Mouse (Mus musculus) urinary bladder, adult 2 months (tissue): Measurements from ENCODE around the gene St6galnac4. TPM values are rescaled to one million over a fixed set of nuclear protein-coding genes. Genes with fewer than 3 reads are reported as not detected.

Experiments used
- DNase-seq: peaks from one replicate; pipeline ENCODE4 v3.0.0; 2022; ENCODE audit warnings: low spot score
- polyA plus RNA-seq: library from polyadenylated mRNA; depleted of rRNA; stranded (reverse); fragments of >200 nt; gene quantifications from 2 replicates; pipeline ENCODE4 v1.2.3, GENCODE M21; 2012

The St6galnac4 gene
- polyA plus RNA-seq, 1 experiment = 13.3 TPM

DNA sequence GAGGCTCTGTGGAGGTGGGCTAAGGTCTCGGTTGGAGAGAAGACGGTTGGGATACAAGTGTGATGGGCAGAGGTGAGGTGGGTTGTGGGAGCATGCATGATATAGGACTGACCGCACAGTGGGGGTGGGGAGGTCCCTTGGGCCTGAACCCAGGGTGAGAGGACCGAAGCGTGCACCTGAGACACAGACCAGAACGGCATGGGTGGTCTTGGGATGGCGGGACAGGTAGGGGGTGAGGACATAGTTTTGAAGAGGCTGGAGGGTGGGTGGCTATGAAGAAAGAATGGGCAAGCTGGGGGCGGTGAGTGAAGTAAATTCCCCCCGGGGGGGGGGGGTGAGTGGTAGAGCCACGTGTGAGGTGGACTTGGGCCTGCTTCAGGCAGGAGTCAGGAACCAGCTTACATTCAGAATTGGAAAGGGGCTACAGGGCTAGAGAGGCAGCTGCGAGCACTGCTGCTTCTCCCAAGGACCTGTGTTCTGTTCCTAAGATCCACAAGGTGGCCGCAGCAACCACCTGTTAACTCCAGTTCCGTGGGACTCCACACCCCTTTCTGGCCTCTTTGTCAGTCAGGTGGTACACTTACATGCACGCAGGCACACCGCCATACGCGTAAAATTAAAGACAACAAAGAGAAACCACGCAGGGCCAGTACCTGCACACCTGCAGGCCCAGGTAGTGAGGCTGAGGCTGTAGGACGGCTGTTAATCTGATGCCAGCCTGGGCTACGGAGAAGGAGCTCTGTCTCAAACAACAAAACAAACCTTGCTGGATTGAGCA, 40.6 kb downstream of the St6galnac4 start:
- no peak for DNase-seq

DNA sequence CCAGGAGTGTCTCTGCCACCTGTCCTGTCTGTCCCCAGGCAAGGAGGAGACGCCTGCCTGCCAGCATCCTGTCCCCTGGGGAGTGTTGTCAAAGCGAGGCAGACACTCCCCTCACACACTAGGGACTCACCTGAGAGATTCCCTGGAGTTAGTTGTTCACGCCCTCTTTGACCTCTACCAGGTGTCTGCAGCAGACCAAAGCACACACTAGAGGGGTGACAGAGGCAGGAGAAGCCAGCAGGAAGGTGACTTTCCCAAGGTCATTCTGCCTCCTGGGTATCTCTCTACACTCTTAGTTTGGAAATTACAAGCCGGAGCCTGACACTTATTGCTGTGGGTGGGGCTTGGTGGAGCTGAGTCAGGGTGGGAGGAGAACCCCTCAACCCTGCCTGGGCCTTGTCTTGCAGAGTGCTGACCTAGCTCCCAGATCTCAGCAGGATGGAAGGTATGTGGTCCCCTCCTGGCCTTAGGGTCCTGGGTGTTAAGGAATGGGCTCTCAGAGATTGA, 41.2 kb downstream of the St6galnac4 start:
- no peak for DNase-seq

DNA sequence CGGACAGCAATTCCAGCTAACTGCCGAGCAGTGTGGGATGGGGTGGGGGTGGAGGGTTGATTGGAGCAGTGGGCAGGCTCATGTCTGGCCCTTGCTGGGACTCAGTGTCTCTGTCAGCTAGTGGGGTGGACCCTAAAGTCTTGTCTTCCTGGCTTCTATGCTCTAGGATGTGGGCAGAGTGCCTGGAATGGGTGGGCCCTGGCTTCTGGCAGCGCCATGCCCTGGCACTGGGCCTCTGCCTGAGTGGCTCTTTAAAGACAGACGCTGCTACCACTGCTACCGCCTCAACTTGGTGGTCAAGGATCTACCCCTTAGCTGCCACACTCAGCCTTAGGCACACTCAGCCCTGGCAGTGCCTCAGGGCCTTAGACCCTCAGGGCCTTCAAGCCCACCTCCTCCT, 41.8 kb downstream of the St6galnac4 start:
- no peak for DNase-seq

DNA sequence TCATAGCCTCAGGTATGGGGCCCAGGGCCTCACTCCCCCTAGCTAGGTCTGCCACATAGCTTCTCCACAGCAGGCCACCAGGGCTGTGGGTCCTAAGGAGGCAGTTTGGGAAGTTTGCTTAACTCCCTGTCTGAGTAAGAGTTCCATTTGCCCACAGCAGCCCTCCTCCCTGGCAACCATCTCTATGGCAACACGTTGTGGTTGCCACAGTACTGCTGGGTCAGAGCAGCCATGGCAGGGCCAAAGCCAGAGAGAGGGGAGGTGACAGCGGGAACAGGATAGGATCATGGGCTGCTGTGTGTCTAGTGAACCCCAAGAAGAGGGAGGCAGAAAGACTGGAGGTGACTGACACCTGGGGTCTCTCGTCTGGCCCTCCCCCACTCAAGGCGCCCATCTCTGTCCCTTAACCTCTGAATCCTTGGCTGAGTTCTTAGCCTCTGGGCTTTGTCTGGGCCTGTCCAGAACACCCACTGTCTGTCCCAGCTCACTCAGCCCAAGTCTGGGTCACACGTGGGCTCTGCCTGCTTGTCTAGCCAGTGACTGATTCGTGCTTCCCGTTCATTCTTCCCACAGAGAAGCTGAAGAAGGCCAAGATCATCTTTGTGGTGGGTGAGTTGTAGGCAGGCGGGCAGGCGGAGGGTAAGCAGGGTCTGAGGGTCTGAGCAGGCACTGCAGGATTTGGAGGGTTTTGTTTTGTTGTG, 42.5 kb downstream of the St6galnac4 start:
- no peak for DNase-seq

DNA sequence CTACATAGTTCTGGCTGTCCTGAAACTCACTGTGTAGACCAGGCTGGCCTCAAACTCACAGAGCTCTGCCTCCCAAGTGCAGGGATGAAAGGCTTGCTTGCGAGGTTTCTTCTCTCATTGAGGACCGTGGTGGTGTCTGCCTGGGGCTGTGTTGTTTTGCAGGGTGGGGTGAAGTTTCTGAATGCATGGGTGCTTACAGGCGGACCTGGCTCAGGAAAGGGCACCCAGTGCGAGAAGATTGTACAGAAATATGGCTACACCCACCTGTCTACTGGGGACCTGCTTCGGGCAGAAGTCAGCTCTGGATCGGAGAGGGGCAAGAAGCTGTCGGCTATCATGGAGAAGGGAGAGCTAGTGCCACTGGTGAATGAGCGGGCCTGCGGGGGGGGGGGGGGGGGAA, 43.1 kb downstream of the St6galnac4 start:
- DNase-seq = no peak

DNA sequence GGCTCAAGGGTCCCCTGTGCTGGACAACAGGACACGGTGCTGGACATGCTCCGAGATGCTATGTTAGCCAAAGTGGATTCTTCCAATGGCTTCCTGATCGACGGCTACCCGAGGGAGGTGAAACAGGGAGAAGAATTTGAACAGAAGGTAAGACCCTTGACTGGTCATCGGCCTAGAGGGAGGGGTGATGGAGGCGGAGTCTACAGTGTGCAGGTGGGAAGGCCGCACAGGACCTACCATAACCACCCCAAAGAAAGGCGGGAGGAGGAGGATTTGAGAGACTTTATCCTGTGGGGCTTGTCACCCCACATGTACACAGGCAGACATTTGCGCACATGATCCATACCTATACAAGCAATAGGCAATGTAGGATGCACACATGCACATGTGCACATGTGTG, 44.2 kb downstream of the St6galnac4 start:
- no peak for DNase-seq

DNA sequence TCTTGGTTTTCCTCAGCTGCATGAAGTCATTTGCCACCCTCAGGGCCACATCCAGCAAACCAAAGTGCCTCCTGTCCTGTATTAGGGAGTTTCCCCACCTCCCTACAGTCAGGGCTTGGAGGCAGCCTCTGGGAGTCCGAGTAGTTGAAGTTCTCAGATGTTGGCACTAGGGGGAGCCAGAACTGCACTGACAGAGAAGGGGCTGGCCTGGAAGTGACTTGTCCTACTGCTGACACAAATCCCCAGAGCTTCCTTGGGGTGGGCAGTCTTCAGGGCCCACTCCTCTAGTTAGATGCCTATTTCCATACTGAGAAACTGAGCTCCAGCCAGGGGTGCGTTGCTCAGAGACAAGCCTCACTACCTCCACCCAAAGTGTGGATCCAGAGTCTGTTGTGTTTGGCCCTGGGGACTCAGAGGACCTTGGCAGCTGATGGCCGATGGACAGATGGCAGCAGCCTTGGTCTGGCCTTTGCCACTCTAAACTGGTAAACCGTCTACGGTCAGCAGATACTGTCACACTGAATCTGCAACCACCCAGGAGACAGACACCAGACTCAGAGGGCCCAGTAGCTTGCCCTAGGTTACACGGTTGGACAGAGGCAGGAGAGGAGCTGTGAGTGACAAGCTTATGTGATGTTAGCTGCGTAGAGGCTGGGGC, 45.0 kb downstream of the St6galnac4 start:
- no peak for DNase-seq

DNA sequence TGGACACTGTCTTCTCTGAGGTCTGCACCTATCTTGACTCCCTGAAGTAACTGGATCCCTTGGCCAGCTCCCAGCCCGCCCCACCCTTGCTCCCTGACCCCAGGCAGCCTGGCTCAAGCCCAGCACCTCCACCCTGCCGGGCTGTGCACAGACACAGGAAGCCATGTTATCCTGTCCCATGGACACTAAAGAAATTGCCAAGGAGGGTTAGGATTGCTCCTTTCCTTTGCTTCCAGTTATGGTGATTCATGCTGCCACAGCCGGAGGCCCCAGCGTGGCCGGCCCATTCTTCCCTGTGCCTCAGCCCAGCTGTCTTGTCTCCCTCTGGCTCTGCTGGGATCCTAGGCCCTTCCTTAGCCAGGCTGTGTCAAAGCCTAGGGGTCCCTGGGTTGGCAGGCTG, 46.8 kb downstream of the St6galnac4 start:
- no peak for DNase-seq

DNA sequence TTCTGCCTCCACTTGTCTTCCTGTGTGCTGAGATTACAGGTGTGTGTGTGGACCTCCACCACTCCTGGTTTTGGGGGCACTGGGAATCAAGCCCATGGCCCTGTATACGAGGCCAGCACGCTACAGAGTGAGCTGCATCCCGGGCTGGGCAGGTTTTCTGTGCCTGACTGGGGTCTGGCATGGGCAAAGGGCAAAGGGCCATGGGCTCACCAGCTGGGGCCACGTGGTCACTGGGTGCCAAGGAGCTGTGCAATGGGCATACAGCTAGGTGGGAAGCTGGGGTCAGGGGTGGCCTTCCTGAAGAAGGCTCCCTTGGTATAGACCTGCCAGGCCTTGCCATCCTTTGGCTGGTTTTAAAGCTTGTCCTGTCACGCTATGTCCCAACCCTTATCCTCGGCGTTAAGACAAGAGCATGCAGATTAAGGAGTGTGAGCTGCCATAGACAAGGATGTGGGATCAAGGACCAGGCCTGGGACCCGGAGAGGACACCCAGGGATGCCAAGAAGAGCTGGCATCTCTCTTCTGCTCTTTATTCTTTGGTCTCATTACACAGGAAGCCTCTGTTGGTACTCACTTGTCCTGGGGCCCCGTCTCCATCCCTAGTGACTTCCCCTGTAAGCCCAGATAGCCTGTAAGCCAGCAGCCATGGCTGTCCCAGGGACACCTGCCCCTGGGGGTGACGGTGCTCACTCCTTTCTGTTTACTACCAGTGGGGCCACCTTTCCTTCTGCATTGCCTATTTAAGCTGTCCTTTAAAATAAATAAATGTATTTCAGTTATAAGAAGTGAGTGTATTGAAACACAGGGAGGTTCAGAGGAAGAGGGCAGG, 47.6 kb downstream of the St6galnac4 start:
- DNase-seq = no peak

DNA sequence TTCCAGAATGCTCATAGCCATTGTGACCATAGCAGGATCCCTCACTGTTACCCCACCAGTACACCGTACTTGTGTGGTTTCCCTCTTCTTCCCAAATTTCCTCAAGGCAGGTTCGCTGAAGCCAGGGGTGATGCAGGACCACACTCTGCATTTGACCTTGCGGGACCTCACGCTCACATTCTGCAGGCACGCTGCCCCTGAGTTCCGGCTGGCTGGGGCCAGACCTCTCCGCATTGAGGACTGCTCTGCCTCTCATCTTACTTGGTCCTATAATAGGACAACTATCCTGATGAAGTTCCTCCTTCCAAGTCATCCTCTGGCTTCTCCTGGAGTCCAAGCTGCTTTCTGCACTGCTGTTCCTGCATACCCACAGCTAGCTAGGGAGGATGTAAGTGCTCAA, 49.7 kb downstream of the St6galnac4 start:
- DNase-seq = no peak

DNA sequence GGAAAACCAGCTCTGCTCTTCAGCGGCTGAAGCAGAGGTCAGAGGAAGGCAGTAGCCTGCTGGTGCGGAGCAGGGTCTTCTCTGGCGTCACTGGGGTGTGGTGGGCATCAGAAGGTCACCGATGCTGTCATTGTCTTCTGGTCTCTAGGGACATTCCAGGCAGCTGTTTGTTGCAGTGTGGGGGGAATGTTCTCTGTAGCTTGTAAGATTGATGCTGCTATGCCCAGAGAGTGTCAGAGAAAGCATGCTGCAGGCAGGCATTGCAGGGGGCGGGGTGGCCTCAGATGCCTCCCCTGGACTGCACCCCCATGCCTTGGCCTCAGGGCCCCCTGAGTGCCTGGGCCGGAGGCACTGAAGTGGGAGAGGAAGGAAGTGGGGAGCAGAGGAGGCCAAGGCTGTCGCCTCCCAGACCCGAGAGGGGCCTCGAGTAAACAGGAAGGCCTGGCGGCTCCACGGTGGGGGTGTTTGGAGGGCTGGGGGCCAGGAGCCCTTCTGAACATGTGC, 50.9 kb downstream of the St6galnac4 start:
- DNase-seq = no peak

DNA sequence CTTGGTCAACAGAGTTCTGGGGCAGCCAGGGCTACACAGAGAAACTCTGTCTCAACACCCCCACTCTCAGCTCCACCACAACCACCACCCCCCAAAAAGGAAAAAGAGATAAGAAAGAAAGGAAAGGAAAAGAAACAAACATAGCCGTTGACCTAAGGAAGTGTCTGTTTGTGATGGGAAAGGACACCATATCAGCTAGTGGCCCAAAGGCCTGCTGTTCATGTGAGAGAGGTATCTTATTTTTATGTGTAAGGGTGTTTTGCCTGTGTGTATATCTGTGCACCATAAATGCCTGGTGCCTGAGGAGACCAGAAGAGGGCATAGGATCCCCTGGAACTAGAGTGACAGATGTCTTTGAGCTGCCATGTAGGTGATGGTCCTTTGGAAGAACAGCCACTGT, 52.7 kb downstream of the St6galnac4 start:
- DNase-seq = no peak

DNA sequence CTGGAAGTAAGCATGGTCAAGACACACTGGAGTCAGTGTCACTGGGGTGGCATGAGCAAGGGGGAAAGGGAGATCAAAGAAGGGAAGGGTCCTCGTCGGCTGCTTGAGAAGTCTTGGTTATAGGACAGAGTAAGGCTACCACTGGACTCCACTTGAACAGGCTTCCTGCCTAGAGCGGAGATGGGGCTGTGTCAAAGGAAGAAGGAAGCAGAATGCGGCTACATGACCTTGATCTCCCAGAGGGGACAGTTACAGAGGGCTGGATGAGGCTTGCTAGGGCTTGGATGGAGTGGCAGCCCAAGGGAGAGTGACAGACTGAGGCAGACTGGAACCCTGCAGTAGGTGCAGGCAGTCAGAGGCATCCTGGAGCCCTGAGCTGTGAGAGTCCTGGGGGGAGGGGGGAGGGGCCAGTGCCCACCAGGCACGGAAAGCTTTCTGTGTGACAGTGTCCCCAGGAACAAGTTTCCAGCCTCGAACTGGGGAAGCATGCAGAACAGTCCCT, 53.7 kb downstream of the St6galnac4 start:
- DNase-seq = no peak

DNA sequence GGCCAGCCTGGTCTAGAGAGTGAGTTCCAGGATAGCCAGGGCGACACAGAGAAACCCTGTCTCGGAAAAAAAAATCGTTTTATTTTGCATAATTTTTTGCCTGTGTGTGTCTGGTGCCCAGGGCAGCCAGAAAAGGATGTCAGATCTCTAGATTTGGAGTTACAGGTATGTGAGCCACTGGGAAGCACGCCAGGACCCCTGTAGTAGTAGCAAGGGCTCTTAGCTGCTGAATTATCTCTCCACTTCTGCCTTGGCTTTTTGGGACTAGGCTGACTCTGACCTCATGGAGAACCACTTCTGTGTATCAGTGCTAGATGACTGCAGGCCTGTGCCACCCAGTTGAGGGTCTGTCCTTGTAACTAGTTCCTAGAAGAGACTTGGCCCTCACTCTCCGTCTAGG, 54.9 kb downstream of the St6galnac4 start:
- DNase-seq = no peak

DNA sequence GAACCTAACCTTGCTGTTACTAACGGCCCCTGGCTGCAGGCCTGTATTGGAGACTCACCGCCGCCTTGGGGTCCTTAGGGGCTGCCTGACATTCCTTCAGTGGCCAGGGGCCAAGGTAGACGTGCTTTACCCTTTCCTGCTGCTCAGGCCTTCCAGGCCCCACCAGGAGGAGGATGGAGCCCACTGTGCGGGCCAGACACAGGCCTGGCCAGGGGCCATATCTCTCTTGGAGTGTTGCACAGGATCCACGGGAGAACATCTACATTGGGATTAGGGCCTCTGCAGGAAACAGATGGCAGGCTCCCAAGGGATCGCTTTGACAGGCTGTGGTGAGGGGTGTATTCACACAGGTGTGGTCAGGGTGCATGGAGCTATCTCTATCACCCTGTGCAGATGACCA, 55.9 kb downstream of the St6galnac4 start:
- no peak for DNase-seq

DNA sequence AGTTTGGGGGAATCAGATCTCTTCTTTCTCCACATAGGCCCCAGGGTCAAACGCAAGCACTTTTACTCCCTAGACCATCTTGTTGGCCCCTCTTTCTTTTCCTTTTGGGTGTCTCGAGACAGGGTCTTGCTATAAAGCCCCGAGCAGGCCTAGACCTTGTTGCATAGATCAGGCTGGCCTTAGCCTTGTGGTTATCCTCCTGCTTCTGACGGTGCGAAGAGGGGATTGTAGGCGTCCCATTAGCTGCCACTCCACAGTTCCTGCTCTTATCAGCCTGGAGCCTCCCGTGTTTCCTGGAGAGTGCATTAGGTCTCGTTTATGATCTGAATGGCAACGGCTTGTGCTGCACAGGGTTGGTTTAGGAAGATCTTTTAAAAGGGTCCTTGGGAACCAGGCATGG, 57.2 kb downstream of the St6galnac4 start:
- DNase-seq = no peak

DNA sequence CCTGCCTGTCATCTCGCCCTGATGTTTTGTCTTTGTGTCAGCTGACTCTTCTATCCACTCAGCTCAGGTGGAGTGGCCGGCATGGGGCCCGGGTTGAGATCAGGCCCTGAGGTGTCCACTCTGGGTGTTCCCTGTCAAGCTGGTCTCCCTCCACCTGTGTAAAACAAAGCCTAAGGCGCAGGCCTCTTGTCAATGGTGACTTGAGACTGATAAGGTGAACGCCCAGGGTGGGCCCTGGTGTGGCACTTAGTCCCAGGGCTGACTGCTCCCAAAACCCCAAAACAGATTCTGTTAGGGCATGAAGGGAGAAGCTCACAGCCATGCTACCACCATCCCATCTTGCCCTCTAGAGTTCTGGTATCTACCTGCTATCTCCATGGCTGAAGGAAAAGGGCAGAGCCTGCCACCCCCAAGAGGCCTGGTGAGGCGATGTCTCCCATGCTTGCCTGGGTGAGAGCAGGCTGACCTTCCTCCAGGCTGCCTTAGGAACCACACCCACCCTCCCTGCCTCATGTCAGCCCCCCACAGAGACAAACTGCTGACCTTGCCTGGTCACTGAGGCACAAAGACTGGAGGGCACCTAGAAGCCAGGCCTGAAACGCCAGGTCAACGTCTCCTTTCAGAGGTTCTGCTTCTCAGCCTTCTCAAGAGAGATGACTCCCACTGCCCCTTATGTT, 58.0 kb downstream of the St6galnac4 start:
- no peak for DNase-seq

DNA sequence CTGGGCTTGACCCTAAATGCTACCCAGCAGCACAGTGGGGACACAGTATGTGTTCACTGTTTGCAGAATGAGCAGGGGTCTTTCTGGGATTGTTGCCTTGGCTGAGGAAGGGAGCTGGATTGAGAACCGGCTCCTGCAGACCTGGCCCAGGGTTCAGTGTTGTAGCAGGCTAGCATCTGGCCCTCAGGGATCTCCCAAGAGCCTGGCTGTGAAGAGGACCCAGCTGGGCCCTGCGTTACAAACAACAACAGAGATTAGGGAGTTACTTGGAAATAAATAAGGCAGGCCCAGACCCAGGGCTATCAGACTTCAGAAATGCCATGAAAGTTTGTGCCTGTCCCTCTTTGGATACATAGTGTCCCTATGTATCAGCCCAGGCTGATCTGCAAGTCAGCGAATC, 58.8 kb downstream of the St6galnac4 start:
- DNase-seq = no peak

DNA sequence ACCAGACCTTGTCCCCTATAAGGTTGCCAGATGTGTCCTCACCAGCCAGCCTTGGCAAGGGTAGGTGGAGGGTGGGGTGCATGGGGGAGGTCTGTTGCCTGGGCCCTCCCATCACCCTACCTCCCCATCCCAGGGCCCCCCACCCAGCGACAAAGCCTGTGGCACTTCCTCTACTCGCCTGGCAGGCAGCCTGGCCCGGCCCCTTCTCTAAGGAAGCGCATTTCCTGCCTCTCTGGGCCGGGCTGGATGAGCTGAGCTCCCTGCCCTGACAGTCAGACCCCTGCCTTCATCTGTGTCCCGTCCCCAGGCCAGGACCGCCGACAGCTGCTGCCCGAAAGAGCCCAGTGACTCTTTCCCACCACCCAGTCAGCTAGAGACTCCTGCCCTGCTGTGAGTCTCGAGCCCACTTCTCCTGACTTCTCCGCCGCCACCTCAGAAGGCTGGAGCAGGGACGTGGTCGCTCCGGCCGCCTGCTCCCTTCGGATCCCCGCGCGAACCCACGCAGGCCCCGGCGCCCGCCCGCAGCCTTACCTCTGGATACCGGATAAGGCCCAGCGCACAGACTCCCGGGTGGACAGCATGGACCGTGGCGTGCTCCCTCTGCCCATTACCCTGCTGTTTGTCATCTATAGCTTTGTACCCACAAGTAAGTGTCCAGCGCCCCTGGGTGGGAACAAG, 59.6 kb downstream of the St6galnac4 start, which contains the start of gene Eng:
Gene Eng, plus strand, starts transcription at position 217 of the 678 bp plus-strand sequence.
- DNase-seq = no peak

DNA sequence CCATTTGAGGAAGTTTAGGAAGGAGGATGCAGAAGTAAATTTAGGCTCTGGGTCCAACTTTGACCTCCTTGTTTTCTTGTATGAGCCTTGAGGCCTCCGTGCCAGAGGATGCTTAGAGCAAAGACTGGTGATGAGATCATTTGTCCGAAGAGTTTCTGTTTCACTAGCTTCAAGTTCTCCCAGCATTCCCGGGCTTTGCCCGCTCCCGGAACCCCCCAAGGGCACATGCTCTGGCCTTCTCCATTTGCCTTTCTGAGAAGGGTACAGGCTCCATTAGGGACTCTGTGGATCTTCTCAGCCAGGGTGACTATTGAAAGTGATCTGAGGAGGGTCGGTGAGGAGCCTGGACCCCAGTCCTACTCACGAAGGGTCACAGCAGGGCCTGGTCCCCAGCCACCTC, 60.5 kb downstream of the St6galnac4 start:
- DNase-seq = no peak
